Mouse (Mus musculus) bone marrow, adult 2 months (tissue): ENCODE measurements around the gene Ddah1. TPM values are rescaled to one million over a fixed set of nuclear protein-coding genes. Genes with fewer than 3 reads are reported as not detected.
A peak's percentile ranks its signal among the peaks of the same experiment; 100 is the strongest.

ENCODE experiments used
- H3K27ac ChIP-seq: fragments of 200-500 bp; 2 replicates; pipeline ENCODE4 v1.5.1; 2012; ENCODE audit warnings: low read depth, mild to moderate bottlenecking, control low read depth, inconsistent platforms, low read length; ENCODE audit not compliant: control insufficient read depth, poor library complexity, insufficient read depth
- H3K4me1 ChIP-seq: fragments of 200-500 bp; 2 replicates; pipeline ENCODE4 v1.6.1; 2011; ENCODE audit warnings: low read length; ENCODE audit not compliant: control insufficient read depth, insufficient read depth
- H3K4me3 ChIP-seq: fragments of 200-500 bp; replicated peaks from 2 replicates; pipeline ENCODE3; 2011; ENCODE audit warnings: mild to moderate bottlenecking, low read depth, low read length, control low read depth; ENCODE audit not compliant: control insufficient read depth
- CTCF ChIP-seq: fragments of 200-500 bp; IDR thresholded peaks from 2 replicates; pipeline ENCODE4 v1.5.1; 2011; ENCODE audit warnings: low read length, control low read depth; ENCODE audit not compliant: control insufficient read depth, insufficient read depth
- POLR2A ChIP-seq: fragments of 200-500 bp; IDR thresholded peaks from 2 replicates; pipeline ENCODE4 v1.6.1; 2011; ENCODE audit warnings: low read depth, mild to moderate bottlenecking, control low read depth, low read length, borderline replicate concordance; ENCODE audit not compliant: control insufficient read depth
- whole genome bisulfite sequencing: fragments of 180-500 bp; shearing (Covaris S2); methylation state at CpG from one replicate; pipeline ENCODE4 v1.1.7; 2018; 5-methylcytosine and 5-hydroxymethylcytosine counted together
- polyA plus RNA-seq: library from polyadenylated mRNA; stranded (reverse); fragments of >200 nt; gene quantifications from 2 replicates; pipeline ENCODE4 v1.2.4, GENCODE M21; 2011; ENCODE audit warnings: low replicate concordance; ENCODE audit not compliant: missing spikeins, insufficient read depth, insufficient read length

The Ddah1 gene
- polyA plus RNA-seq, 1 experiment = 2.4 TPM

DNA sequence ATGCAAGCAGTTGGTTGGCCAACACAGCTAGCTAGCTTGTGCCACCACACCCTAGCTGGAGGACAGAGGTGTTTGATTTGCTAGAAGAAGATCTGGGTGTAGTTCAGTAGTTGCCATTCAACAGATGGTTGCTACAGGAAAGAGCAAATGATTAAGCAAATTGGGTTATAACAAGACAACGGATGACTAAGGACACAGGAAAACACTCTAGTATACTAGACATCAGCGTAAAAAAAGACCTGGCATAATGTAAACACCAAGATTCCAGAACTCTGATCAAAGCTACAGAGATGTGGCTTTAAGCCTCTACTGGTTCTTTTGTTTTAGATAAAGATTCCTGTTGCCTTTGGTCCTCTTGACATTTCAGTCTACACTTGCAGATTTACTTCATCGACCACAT is 164.5 kb downstream of the Ddah1 start:
- TF ChIP-seq POLR2A = no peak
- TF ChIP-seq CTCF = no peak
- H3K4me1 ChIP-seq = peaks cover 2% of the 10 kb centered on the region; the same call in 1 of the 2 replicates
- H3K27ac ChIP-seq = no peak overlapping the region
- 58% methylated on average over 3 of the region's 3 CpGs for WGBS
- no peak overlapping the region for H3K4me3 ChIP-seq

DNA sequence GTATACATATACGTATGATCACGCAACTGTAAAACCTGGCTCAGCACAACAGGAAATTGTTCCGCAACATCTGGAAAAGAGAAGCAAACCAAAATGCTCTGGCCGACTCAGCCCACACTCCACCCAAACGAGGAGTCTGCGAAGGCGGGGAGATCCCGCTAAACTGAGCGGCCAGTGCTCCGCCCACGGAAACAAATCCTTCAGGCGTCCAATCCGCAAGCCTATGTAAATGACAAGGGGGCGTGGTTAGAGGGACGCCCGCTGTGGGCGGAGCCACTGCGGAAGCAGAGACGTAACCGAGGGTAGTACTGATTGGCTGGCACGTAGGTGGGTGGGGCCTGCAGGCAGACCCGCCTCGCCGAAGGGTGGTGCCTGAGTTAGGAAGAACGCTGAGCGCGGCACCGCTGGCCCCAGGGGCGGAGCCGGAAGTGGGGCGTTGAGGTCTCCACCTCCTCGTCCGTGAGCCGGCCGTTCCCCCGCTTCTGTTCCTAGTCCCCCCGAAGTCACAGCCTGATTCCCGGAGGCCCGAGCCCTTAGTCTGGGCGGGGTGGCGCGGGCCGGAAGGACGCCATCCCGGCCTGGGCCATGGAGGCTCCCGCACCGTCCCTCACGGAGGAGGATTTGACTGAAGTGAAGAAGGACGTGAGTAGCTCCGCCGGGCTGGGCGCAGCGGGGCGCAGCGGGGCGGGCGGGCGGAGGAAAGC is 165.6 kb downstream of the Ddah1 start:
- Histone ChIP-seq H3K4me3 (peak overlapping the region; percentile 84), H3K27ac (peak overlapping the region; percentile 99), H3K4me1 (peaks cover 2% of the 10 kb centered on the region; the same call in 1 of the 2 replicates)
- TF ChIP-seq CTCF (no peak), POLR2A (peak; percentile 81)
- under 1% methylated on average over 58 of the region's 58 CpGs for WGBS

DNA sequence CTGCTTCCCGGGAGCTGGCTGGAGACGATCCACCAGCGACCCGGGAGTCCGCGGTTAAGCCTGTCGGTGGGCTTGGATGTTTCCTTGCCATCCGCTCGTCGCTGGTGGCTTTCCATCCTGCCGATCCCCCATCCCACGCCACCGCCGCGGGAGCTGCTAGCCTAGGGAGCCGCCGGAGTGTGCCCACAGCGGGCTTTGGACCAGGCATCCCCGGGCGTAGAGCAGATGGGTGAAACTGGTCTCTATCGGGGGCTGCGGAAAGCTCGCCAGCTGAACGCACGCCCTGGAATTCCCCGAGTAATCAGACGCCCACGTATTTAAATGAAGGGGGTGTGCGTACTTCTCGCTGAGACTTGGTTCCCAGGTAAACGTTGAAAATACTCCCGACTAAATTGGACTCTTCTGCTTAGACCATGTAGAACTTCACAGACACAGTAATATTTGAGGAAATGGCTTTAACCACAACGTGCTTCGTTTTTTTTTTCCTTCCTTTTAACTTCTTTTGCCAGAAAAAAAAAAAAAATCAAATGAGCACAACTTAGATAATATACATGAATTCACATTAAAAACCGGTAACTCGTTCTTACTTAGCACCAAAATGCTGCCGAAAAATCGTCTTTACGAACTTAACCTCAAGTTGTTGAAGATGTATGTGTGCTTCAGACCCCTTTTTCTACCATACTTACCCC is 166.3 kb downstream of the Ddah1 start:
- no peak for TF ChIP-seq CTCF
- TF ChIP-seq POLR2A = no peak
- peak overlapping the region; percentile 99 for H3K27ac ChIP-seq
- H3K4me1 ChIP-seq = peaks cover 3% of the 10 kb centered on the region; the same call in 1 of the 2 replicates
- peak overlapping the region; percentile 84 for H3K4me3 ChIP-seq
- WGBS = under 1% methylated on average over 39 of the region's 39 CpGs

DNA sequence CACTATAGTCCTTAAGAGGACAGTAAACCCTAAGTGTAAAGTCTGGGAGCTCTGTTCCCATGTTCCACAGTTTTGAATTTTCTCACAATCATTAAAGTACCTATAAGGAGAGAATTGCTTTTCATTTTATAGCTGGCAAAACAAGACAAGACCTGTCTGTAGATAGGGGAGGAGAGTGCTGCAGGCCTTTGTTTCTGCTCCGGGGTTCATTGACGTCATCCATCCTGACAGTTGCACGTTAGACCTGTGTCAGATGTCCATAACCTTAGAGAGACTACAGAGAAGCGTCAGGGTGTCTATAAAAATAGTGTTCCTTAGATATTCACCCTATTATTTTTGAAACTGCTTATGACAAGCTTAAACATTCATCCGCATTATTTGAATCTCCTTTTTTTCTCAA is 167.0 kb downstream of the Ddah1 start:
- Histone ChIP-seq H3K4me3 (peak overlapping the region; percentile 84), H3K4me1 (peaks cover 3% of the 10 kb centered on the region; the same call in 1 of the 2 replicates), H3K27ac (no peak overlapping the region)
- 45% methylated on average over 5 of the region's 5 CpGs for WGBS
- TF ChIP-seq CTCF = no peak
- TF ChIP-seq POLR2A = no peak

DNA sequence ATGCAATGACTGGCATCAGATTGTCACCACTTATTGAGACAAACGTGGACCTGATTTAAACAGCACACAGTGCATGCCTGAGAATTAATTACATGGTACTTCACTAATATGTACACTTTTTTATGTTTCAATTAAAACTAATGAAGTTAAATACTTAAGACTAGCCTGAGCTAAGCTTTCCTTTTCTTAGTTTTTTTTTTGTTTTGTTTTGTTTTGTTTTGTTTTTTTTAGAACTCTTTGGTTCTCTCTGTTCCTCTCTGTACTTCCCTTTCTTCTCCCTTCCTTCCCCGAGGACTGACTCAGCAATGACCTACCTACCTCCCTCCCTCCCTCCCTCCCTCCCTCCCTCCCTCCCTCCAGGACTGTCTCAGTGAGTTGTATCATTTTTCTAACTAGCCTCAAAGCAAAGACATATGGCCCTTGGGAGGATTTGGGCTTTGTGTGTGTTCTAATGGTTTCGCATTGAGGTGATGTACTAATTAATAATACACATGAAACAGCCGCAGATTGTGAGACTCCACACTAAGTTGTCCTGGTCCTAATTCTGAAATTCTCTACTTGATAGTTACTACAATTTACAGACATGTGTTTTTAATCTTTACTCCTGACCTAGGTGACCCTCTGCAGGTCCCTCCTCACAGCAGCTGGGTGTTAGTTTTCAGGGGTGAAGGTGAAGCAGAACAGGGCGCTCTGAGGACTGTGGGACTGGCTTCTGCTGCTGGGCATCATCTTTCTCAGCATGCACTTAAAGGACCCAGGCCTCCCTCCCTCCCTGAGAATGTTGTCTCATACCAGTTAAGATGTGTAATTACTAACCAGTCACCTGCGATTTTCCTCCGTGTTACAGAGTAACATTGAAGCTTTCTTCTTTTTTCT is 171.3 kb downstream of the Ddah1 start:
- H3K4me1 ChIP-seq = peaks cover 4% of the 10 kb centered on the region
- peak overlapping the region; percentile 40; the same call in 1 of the 2 replicates for H3K27ac ChIP-seq
- TF ChIP-seq CTCF (no peak), POLR2A (no peak)
- H3K4me3 ChIP-seq = no peak overlapping the region
- WGBS = 64% methylated on average over 7 of the region's 7 CpGs

DNA sequence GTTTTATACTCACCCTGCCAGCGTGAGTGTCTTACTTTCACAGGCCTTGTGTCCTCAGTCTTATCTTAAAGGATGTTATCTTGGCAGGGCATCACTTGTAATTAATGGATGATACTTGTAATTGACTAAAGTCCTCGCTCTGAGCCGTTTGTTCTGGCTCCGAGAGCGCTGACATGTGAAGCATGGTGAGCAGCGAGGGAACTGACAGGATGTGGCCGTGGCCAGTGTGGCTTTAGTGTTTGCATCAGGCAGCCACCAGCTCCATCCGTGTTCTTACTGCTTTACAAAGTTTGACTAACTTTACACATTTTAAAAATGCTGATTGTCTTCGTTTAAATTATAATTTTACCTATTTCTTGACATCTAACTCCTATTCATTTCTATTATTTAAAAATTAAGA is 175.4 kb downstream of the Ddah1 start:
- H3K27ac ChIP-seq = no peak overlapping the region
- whole genome bisulfite sequencing = 11% methylated on average over 9 of the region's 9 CpGs
- TF ChIP-seq POLR2A (no peak), CTCF (no peak)

DNA sequence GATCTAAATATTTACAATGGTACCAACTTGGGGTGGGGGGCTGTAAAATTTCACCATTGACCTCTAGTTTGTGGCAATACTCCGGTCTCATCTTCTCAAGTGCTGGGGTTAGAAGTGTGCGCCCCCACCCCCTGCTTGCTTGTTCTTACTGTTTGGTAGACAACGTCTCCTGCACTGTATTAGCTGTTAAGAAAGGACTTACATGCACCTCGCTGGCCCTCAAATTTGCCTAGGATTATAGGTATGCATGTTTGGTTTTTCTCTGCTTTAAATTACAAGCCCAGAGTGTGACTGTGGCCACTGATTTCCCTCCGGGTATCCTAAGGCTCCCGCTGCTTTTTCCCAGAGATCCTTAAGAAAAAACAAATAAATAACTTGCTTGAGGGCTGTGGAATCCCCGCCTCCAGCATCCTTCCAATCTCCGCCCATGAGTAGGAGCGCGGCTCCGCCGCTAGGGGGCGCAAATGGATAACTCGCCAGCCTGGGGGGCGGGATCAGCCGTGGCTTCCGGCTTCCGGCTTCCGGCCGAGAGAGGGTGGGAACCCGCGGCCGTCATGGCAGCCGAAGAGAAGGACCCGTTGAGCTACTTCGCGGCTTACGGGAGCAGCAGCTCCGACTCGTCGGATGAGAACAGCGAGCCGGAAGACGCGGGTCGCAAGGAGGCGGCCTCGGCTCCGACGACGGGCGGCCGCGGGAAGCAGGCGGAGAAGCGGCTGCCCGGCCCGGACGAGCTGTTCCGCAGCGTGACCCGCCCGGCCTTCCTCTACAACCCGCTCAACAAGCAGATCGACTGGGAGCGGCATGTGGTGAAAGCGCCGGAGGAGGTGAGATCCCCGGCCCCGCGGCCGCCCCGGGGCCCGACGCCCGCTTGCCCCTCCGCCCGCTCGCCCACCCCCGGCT is 179.3 kb downstream of the Ddah1 start, which contains the start of gene 2410004B18Rik:
TSS of gene 2410004B18Rik (plus strand) at position 510 of the 900 bp plus-strand sequence.
- H3K27ac ChIP-seq = peak within 1 kb of the TSS; percentile 88
- TF ChIP-seq CTCF (peak; percentile 88), POLR2A (peak; percentile 86; the same call in 1 of the 2 replicates)
- WGBS = 2% methylated on average over 66 of the region's 70 CpGs
- H3K4me3 ChIP-seq = peak within 1 kb of the TSS; percentile 96
- peaks cover 6% of the 10 kb centered on the region for H3K4me1 ChIP-seq

More for the DNA sequence above, 175.4 kb downstream of the Ddah1 start:
- no peak overlapping the region for H3K4me3 ChIP-seq
- H3K4me1 ChIP-seq = peaks cover 3% of the 10 kb centered on the region
